Mouse (Mus musculus): ENCODE results near the gene Elovl2.
A peak's percentile ranks its signal among the peaks of the same experiment; 100 is the strongest.

Elovl2 gene

GRCm38 (mm10) chr13:41146271-41146670, 73.9 kb downstream of the Elovl2 start:
- peak in 1 of 2 experiments; percentile 28 for DNase-seq (ENCODE audit: low spot score in 2 of 2)

- no peak for DNase-seq (ENCODE audit: low spot score in 2 of 2)
These were observed 74.7 kb downstream of the Elovl2 start for GRCm38 (mm10) chr13:41145433-41145970.

DNA sequence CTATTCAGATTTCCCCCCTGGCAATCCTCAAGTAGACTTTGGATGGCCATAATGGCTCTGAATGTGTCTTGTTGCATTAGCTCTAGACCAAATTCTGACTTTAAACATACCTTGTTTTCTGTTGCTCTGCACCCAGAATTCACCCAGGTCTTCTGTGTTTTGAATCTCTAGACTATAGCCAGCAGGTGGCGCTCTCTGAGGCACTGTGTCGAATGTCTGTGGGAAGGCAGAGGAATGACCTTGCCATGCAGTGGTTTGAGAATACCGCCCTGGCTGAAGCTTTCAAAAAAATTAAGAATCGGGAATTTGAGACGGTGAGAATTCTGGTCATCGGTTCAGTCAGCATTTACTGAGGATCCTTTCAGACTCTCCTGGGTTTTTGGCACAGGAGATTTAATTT, 85.3 kb downstream of the Elovl2 start:
- peak in 1 of 2 experiments; percentile 14 for DNase-seq (ENCODE audit: low spot score in 2 of 2)

Data from urinary bladder, adult 18-20 months (tissue).